Mouse (Mus musculus) neural tube, embryonic 14.5 days (tissue): ENCODE results near the gene Prrx1. TPM values are rescaled to one million over a fixed set of nuclear protein-coding genes. Genes with fewer than 3 reads are reported as not detected.
A peak's percentile ranks its signal among the peaks of the same experiment; 100 is the strongest.

Experiments used
- ATAC-seq: fragments of 200-750 bp; cut with Nextera tagmentation; 2 replicates; pipeline ENCODE4 v1.8.0; 2017; ENCODE audit warnings: low read depth, mild to moderate bottlenecking, moderate TSS enrichment, moderate library complexity
- H3K27ac ChIP-seq: fragments of 300-500 bp; sonication (generic); 2 replicates; pipeline ENCODE4 v1.5.1; 2014; ENCODE audit warnings: low read depth, mild to moderate bottlenecking, control low read depth, low read length, moderate library complexity, mixed read lengths
- H3K27me3 ChIP-seq: fragments of 300-500 bp; sonication (generic); 2 replicates; pipeline ENCODE4 v1.6.1; 2014; ENCODE audit warnings: low read length; ENCODE audit not compliant: control insufficient read depth, insufficient read depth
- H3K36me3 ChIP-seq: fragments of 300-500 bp; sonication (generic); 2 replicates; pipeline ENCODE4 v1.6.1; 2014; ENCODE audit warnings: low read length, mixed read lengths; ENCODE audit not compliant: control insufficient read depth, insufficient read depth
- H3K4me1 ChIP-seq: fragments of 300-500 bp; sonication (generic); 2 replicates; pipeline ENCODE4 v1.6.1; 2014; ENCODE audit warnings: low read length; ENCODE audit not compliant: control insufficient read depth, insufficient read depth
- H3K4me2 ChIP-seq: fragments of 300-500 bp; sonication (generic); 2 replicates; pipeline ENCODE4 v1.6.1; 2014; ENCODE audit warnings: mild to moderate bottlenecking, low read depth, low read length, control low read depth
- H3K4me3 ChIP-seq: fragments of 300-500 bp; sonication (generic); 2 replicates; pipeline ENCODE4 v1.5.1; 2014; ENCODE audit warnings: low read depth, low read length, control low read depth, mixed read lengths
- H3K9ac ChIP-seq: fragments of 300-500 bp; sonication (generic); replicated peaks from 2 replicates; pipeline ENCODE4 v1.6.1; 2014; ENCODE audit warnings: low read depth, mild to moderate bottlenecking, control low read depth, low read length, mixed read lengths
- H3K9me3 ChIP-seq: fragments of 300-500 bp; sonication (generic); 2 replicates; pipeline ENCODE4 v1.6.1; 2016; ENCODE audit warnings: low read length; ENCODE audit not compliant: control insufficient read depth
- WGBS: fragments of 180-500 bp; shearing (Covaris S2); extraction: QIAGEN DNeasy Blood & Tissue Kit; methylation state at CpG from one replicate; pipeline ENCODE4 v1.1.7; 2014; 5-methylcytosine and 5-hydroxymethylcytosine counted together
- polyA plus RNA-seq: library from polyadenylated mRNA; unstranded; fragments of >200 nt; fragmentation: Nextera tagmentation; extraction: Ambion mirVana; gene quantifications from 2 replicates; pipeline ENCODE4 v1.2.1, GENCODE M21; 2014

Gene Prrx1
- polyA plus RNA-seq, 1 experiment from 2014 or later = 0.78 TPM

- Histone ChIP-seq H3K4me1 (no peaks in the 10 kb centered on the region), H3K9ac (no peak overlapping the region), H3K9me3 (no peaks in the 10 kb centered on the region), H3K27me3 (no peaks in the 10 kb centered on the region), H3K36me3 (no peaks in the 10 kb centered on the region), H3K4me3 (no peak overlapping the region), H3K4me2 (no peak overlapping the region), H3K27ac (no peak overlapping the region)
- ATAC-seq = no peak
- 84% methylated on average over 3 of the region's 3 CpGs for WGBS
Measured at GRCm38 (mm10) chr1:163350988-163351387, 37.5 kb upstream of the Prrx1 start.

- Histone ChIP-seq H3K27ac (no peak overlapping the region), H3K27me3 (no peaks in the 10 kb centered on the region), H3K9me3 (no peaks in the 10 kb centered on the region), H3K4me1 (no peaks in the 10 kb centered on the region), H3K4me2 (no peak overlapping the region), H3K9ac (no peak overlapping the region), H3K36me3 (no peaks in the 10 kb centered on the region), H3K4me3 (no peak overlapping the region)
- no peak for ATAC-seq
- WGBS = 87% methylated on average over 5 of the region's 5 CpGs
Measured at GRCm38 (mm10) chr1:163345541-163345940, 32.0 kb upstream of the Prrx1 start.

- Histone ChIP-seq H3K9me3 (no peaks in the 10 kb centered on the region), H3K27me3 (no peaks in the 10 kb centered on the region), H3K27ac (no peak overlapping the region), H3K4me1 (no peaks in the 10 kb centered on the region), H3K4me3 (no peak overlapping the region), H3K4me2 (no peak overlapping the region), H3K9ac (no peak overlapping the region), H3K36me3 (no peaks in the 10 kb centered on the region)
- WGBS = 28% methylated on average over 1 of the region's 1 CpGs
- ATAC-seq = no peak
Measured at GRCm38 (mm10) chr1:163344931-163345330, 31.4 kb upstream of the Prrx1 start.

- WGBS = 59% methylated on average over 3 of the region's 3 CpGs
- H3K4me1 ChIP-seq = no peaks in the 10 kb centered on the region
- H3K27me3 ChIP-seq = no peaks in the 10 kb centered on the region
- no peak overlapping the region for H3K4me2 ChIP-seq
- H3K4me3 ChIP-seq = no peak overlapping the region
- no peak for ATAC-seq
- H3K36me3 ChIP-seq = no peaks in the 10 kb centered on the region
- no peaks in the 10 kb centered on the region for H3K9me3 ChIP-seq
- H3K9ac ChIP-seq = no peak overlapping the region
- H3K27ac ChIP-seq = no peak overlapping the region
Measured at GRCm38 (mm10) chr1:163339219-163339561, 25.7 kb upstream of the Prrx1 start.

- Histone ChIP-seq H3K36me3 (no peaks in the 10 kb centered on the region), H3K9me3 (no peaks in the 10 kb centered on the region), H3K4me3 (no peak overlapping the region), H3K4me2 (no peak overlapping the region), H3K4me1 (no peaks in the 10 kb centered on the region), H3K27ac (no peak overlapping the region), H3K27me3 (no peaks in the 10 kb centered on the region), H3K9ac (no peak overlapping the region)
- ATAC-seq = peak; percentile 86
- WGBS = 52% methylated on average over 7 of the region's 7 CpGs
Measured at GRCm38 (mm10) chr1:163338525-163339218, 25.2 kb upstream of the Prrx1 start.

GRCm38 (mm10) chr1:163337821-163338220 is 24.3 kb upstream of the Prrx1 start:
- WGBS = 67% methylated on average over 2 of the region's 2 CpGs
- no peak overlapping the region for H3K9ac ChIP-seq
- no peak overlapping the region for H3K4me3 ChIP-seq
- no peak overlapping the region for H3K27ac ChIP-seq
- H3K4me1 ChIP-seq = no peaks in the 10 kb centered on the region
- H3K4me2 ChIP-seq = no peak overlapping the region
- no peaks in the 10 kb centered on the region for H3K36me3 ChIP-seq
- H3K27me3 ChIP-seq = no peaks in the 10 kb centered on the region
- H3K9me3 ChIP-seq = no peaks in the 10 kb centered on the region
- ATAC-seq = no peak

- Histone ChIP-seq H3K4me1 (no peaks in the 10 kb centered on the region), H3K4me2 (no peak overlapping the region), H3K9me3 (no peaks in the 10 kb centered on the region), H3K4me3 (no peak overlapping the region), H3K36me3 (no peaks in the 10 kb centered on the region), H3K9ac (no peak overlapping the region), H3K27ac (no peak overlapping the region), H3K27me3 (no peaks in the 10 kb centered on the region)
- WGBS = 45% methylated on average over 2 of the region's 2 CpGs
- ATAC-seq = no peak
Measured at GRCm38 (mm10) chr1:163327279-163327678, 13.8 kb upstream of the Prrx1 start.

- WGBS = 64% methylated on average over 3 of the region's 3 CpGs
- ATAC-seq = no peak
- no peak overlapping the region for H3K27ac ChIP-seq
Measured at GRCm38 (mm10) chr1:163319669-163320571, 6.4 kb upstream of the Prrx1 start.

GRCm38 (mm10) chr1:163316920-163317319 is 3.4 kb upstream of the Prrx1 start:
- Histone ChIP-seq H3K9me3 (no peaks in the 10 kb centered on the region), H3K27me3 (peaks cover 13% of the 10 kb centered on the region), H3K4me2 (no peak overlapping the region), H3K4me3 (no peak overlapping the region), H3K4me1 (peaks cover 10% of the 10 kb centered on the region; the same call in 1 of the 2 replicates), H3K27ac (no peak overlapping the region), H3K36me3 (no peaks in the 10 kb centered on the region), H3K9ac (no peak overlapping the region)
- ATAC-seq = no peak
- WGBS = 50% methylated on average over 1 of the region's 1 CpGs

More at GRCm38 (mm10) chr1:163319669-163320571, 6.4 kb upstream of the Prrx1 start:
- H3K9me3 ChIP-seq = no peaks in the 10 kb centered on the region
- no peaks in the 10 kb centered on the region for H3K36me3 ChIP-seq
- no peak overlapping the region for H3K4me2 ChIP-seq
- no peak overlapping the region for H3K4me3 ChIP-seq
- H3K4me1 ChIP-seq = no peaks in the 10 kb centered on the region
- peaks cover 8% of the 10 kb centered on the region for H3K27me3 ChIP-seq
- no peak overlapping the region for H3K9ac ChIP-seq
